Mouse (Mus musculus) embryonic fibroblast, embryonic 13.5 days (primary cell): Measurements from ENCODE around the gene Dnmbp.

Experiments used
- CTCF ChIP-seq: IDR thresholded peaks from 2 replicates; pipeline ENCODE4 v1.5.1; 2011; ENCODE audit warnings: mild to moderate bottlenecking, control low read depth, low read length, moderate library complexity, borderline replicate concordance; ENCODE audit not compliant: insufficient read depth
- POLR2A ChIP-seq: IDR thresholded peaks from 2 replicates; pipeline ENCODE4 v1.6.1; 2011; ENCODE audit warnings: low read depth, mild to moderate bottlenecking, control low read depth, low read length, moderate library complexity

- TF ChIP-seq POLR2A (no peak), CTCF (no peak)
Measured at GRCm38 (mm10) chr19:43968436-43969026, 28.5 kb upstream of the Dnmbp start.
